ENCODE assay signal across 38 mouse cellular contexts in genomic region chr7:26981937-26982336, GRCm38 (mm10). TPM values are rescaled to one million over a fixed set of nuclear protein-coding genes. Genes with fewer than 3 reads are reported as not detected.
"Had no signal": no experiment of that assay in that cellular context is flagged by ENCODE, and none has a peak within 500 bp of the region (broad histone marks: within the 10 kb centered on the region; RNA-seq: fewer than 3 reads in every experiment).

No protein-coding gene starts in this region.

RNA-seq across cellular contexts. Expression of gene Cyp2a22, which starts 42.8 kb away (rescaled TPM):
- total RNA-seq: layer of hippocampus, postnatal 36 days; left cerebral cortex, adult 18-20 months; left cerebral cortex, adult 2 months; left cerebral cortex, adult 8-10 months; left cerebral cortex, postnatal 10 days; left cerebral cortex, postnatal 14 days; left cerebral cortex, postnatal 25 days; left cerebral cortex, postnatal 36 days; left cerebral cortex, postnatal 4 days; megakaryocyte progenitor cell, adult 5-6 weeks; megakaryocyte, adult 5-6 weeks; megakaryocyte-erythroid progenitor cell, adult 5-6 weeks; midbrain, postnatal 0 days; monocyte, adult 5-6 weeks had no signal
- polyA plus RNA-seq: limb, embryonic 10.5 days; limb, embryonic 11.5 days; limb, embryonic 12.5 days; limb, embryonic 13.5 days; limb, embryonic 14.5 days; limb, embryonic 15.5 days; liver, embryonic 11.5 days; liver, embryonic 12.5 days; lung, adult 2 months; lung, embryonic 14.5 days; lung, embryonic 15.5 days; lung, embryonic 16.5 days; lung, postnatal 0 days; macrophage; midbrain, embryonic 10.5 days; midbrain, embryonic 11.5 days; midbrain, embryonic 12.5 days; midbrain, embryonic 13.5 days; midbrain, embryonic 14.5 days; midbrain, embryonic 15.5 days; midbrain, embryonic 16.5 days; midbrain, postnatal 0 days; myocyte; neural tube, embryonic 11.5 days; neural tube, embryonic 12.5 days had no signal

RNA-seq across cellular contexts. Expression of gene Cyp2a12, which starts 46.9 kb away (rescaled TPM):
- total RNA-seq: layer of hippocampus, postnatal 36 days; left cerebral cortex, adult 18-20 months; left cerebral cortex, adult 2 months; left cerebral cortex, adult 8-10 months; left cerebral cortex, postnatal 10 days; left cerebral cortex, postnatal 14 days; left cerebral cortex, postnatal 25 days; left cerebral cortex, postnatal 36 days; left cerebral cortex, postnatal 4 days; megakaryocyte progenitor cell, adult 5-6 weeks; megakaryocyte, adult 5-6 weeks; megakaryocyte-erythroid progenitor cell, adult 5-6 weeks; midbrain, postnatal 0 days; monocyte, adult 5-6 weeks had no signal
- polyA plus RNA-seq: limb, embryonic 10.5 days; limb, embryonic 11.5 days; limb, embryonic 12.5 days; limb, embryonic 13.5 days; limb, embryonic 14.5 days; limb, embryonic 15.5 days; liver, embryonic 11.5 days; lung, embryonic 14.5 days; lung, embryonic 15.5 days; lung, embryonic 16.5 days; lung, postnatal 0 days; macrophage; midbrain, embryonic 10.5 days; midbrain, embryonic 11.5 days; midbrain, embryonic 12.5 days; midbrain, embryonic 13.5 days; midbrain, embryonic 14.5 days; midbrain, embryonic 15.5 days; midbrain, embryonic 16.5 days; midbrain, postnatal 0 days; myocyte; neural tube, embryonic 11.5 days; neural tube, embryonic 12.5 days had no signal
